Comparison of ENCODE assay signal across 14 mouse cellular contexts in the genomic region with DNA sequence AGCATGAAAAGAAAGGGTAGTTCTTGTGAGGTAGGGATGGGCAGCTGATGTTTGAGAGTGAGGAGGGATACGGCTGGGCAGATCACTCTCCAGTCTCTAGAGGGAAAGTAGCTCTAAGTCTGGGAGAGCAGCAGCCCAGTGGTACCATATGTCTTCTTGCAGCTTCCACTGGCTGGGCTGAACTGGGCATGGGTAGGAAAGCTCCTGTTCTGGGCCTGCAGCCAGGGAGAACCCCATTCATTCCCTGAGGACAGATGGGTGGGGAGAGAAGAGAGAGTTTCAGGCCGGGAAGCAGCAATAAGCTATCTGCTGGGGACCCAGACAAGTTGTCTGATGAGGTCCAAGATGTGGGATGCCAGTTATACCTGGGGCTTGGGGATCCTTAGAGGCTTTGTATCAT. TPM values are rescaled to one million over a fixed set of nuclear protein-coding genes. Genes with fewer than 3 reads are reported as not detected.
DNase-seq lines count a peak whose midpoint lies in the region; ATAC-seq and TF ChIP-seq lines count a peak whose summit lies in the region.
"Had no signal": no experiment of that assay in that cellular context is flagged by ENCODE, and none has a peak within 500 bp of the region (broad histone marks: within the 10 kb centered on the region; RNA-seq: fewer than 3 reads in every experiment).

No protein-coding gene starts in this region.

- ATAC-seq in activated CD4-positive, CD25-positive, alpha-beta regulatory T cell, adult 4 months = no peak
- no peak for ATAC-seq in stomach, postnatal 0 days (ENCODE audit: low FRiP score, low TSS enrichment)

- peak overlapping the region; percentile 53 for H3K27ac ChIP-seq in bone marrow, adult 2 months (ENCODE audit: control insufficient read depth, insufficient read depth, low read depth, low read length, poor library complexity)
- H3K27ac ChIP-seq in stomach, postnatal 0 days (replicated peaks) = no peak overlapping the region
- H3K27ac ChIP-seq: hindbrain, embryonic 13.5 days had no signal

- no peak overlapping the region for H3K4me3 ChIP-seq in bone marrow, adult 2 months (replicated peaks; ENCODE audit: control insufficient read depth, low read depth, low read length)
- H3K4me3 ChIP-seq in stomach, postnatal 0 days (ENCODE audit: low read depth, low read length) = no peak overlapping the region
- H3K4me3 ChIP-seq: hindbrain, embryonic 13.5 days had no signal

- H3K9me3 ChIP-seq in stomach, postnatal 0 days (ENCODE audit: control insufficient read depth, low read length) = no peaks in the 10 kb centered on the region
- H3K9me3 ChIP-seq: hindbrain, embryonic 13.5 days had no signal

- no peak for TF ChIP-seq EP300 in stomach, postnatal 0 days (optimal IDR thresholded peaks at IDR 0.05)

- H3K27me3 ChIP-seq in stomach, postnatal 0 days (ENCODE audit: control insufficient read depth, insufficient read depth, low read length) = no peaks in the 10 kb centered on the region
- H3K27me3 ChIP-seq: hindbrain, embryonic 13.5 days had no signal

- H3K4me1 ChIP-seq in bone marrow, adult 2 months (ENCODE audit: control insufficient read depth, insufficient read depth, low read length) = peaks cover 43% of the 10 kb centered on the region
- no peaks in the 10 kb centered on the region for H3K4me1 ChIP-seq in stomach, postnatal 0 days (replicated peaks; ENCODE audit: control insufficient read depth, insufficient read depth)

- no peak for TF ChIP-seq CTCF in bone marrow, adult 2 months (IDR thresholded peaks at IDR 0.05; ENCODE audit: control insufficient read depth, insufficient read depth, low read length)
- TF ChIP-seq CTCF in stomach, postnatal 0 days (IDR thresholded peaks at IDR 0.05; ENCODE audit: low read depth) = no peak

- H3K9ac ChIP-seq in stomach, postnatal 0 days (ENCODE audit: low read length) = no peak overlapping the region
- H3K9ac ChIP-seq: hindbrain, embryonic 13.5 days had no signal

- no peaks in the 10 kb centered on the region; the same call in 1 of the 2 replicates for H3K36me3 ChIP-seq in stomach, postnatal 0 days (ENCODE audit: control insufficient read depth, insufficient read depth, low read length)
- H3K36me3 ChIP-seq: hindbrain, embryonic 13.5 days had no signal

- TF ChIP-seq POLR2A in bone marrow, adult 2 months (IDR thresholded peaks at IDR 0.05; ENCODE audit: borderline replicate concordance, control insufficient read depth, low read depth, low read length) = no peak

- peak; percentile 43 to 59 for DNase-seq in layer of hippocampus, adult 8-10 months (ENCODE audit: low spot score in 2 of 2)
- no peak for DNase-seq in layer of hippocampus, adult 9-10 months (ENCODE audit: low spot score)
- peak; percentile 33 for DNase-seq in Muller cell, postnatal 12 days (ENCODE audit: inconsistent ontology term)
- DNase-seq in cerebellum, postnatal 36 days = peak; percentile 39 to 61
- DNase-seq in stomach, postnatal 0 days (ENCODE audit: low spot score) = no peak
- DNase-seq: adrenal gland, adult 2 months; kidney, postnatal 25 days; lung, postnatal 36 days had no signal

- H3K4me2 ChIP-seq in stomach, postnatal 0 days (replicated peaks; ENCODE audit: low read depth) = no peak overlapping the region
- H3K4me2 ChIP-seq: hindbrain, embryonic 13.5 days; liver, embryonic 11.5 days had no signal

- WGBS in bone marrow, adult 2 months = 76% methylated on average over 2 of the region's 2 CpGs
- WGBS in stomach, postnatal 0 days = 46% methylated on average over 2 of the region's 2 CpGs

RNA-seq across cellular contexts. Expression of a gene that starts 23.4 kb away (rescaled TPM):
- 10 to 100 TPM; 17.5 to 84.6 (median 50.1) TPM for total RNA-seq in layer of hippocampus, adult 8-10 months (2022)
- 39.7 and 97.9 TPM in 2 replicates for polyA plus RNA-seq in bone marrow, adult 2 months (2011; ENCODE audit: insufficient read depth, insufficient read length, low replicate concordance, missing spikeins)
- polyA plus RNA-seq in activated CD4-positive, CD25-positive, alpha-beta regulatory T cell, adult 4 months (2017; shearing (Covaris generic)) = 100 to 1,000 TPM; 182 to 186 TPM
- polyA plus RNA-seq in stomach, postnatal 0 days (2015; fragmentation: Nextera tagmentation; extraction: Ambion mirVana) = 4.2 and 4.3 TPM in 2 replicates

RNA-seq across cellular contexts. Expression of a gene that starts 29.4 kb away (rescaled TPM):
- total RNA-seq in layer of hippocampus, adult 8-10 months (2022) = under 1 TPM in 2 of 4 experiments, not detected in 2; 0.45 to 0.55 TPM
- 1.9 and 6.0 TPM in 2 replicates for polyA plus RNA-seq in bone marrow, adult 2 months (2011; ENCODE audit: insufficient read depth, insufficient read length, low replicate concordance, missing spikeins)
- under 1 TPM in 1 of 2 experiments, not detected in 1; 0.84 TPM for polyA plus RNA-seq in activated CD4-positive, CD25-positive, alpha-beta regulatory T cell, adult 4 months (2017; shearing (Covaris generic))
- 0.74 and 1.0 TPM in 2 replicates for polyA plus RNA-seq in stomach, postnatal 0 days (2015; fragmentation: Nextera tagmentation; extraction: Ambion mirVana)
- total RNA-seq: adrenal gland, adult 2 months; monocyte, adult 5-6 weeks had no signal
- polyA plus RNA-seq: testis, adult 2 months had no signal

Comparison
In these comparisons a context has a peak if more than half of its experiments do, and no peak if none do; other contexts are left out.
1. DNase-seq: peak in layer of hippocampus, adult 8-10 months (2 of 2), Muller cell, postnatal 12 days (single experiment) and cerebellum, postnatal 36 days (2 of 2); none in layer of hippocampus, adult 9-10 months (single experiment) and stomach, postnatal 0 days (single experiment).